Mouse (Mus musculus) right cerebral cortex, postnatal 14 days (tissue): ENCODE results near the gene Chtop.

Experiments used
- DNase-seq: peaks from one replicate; pipeline ENCODE4 v3.0.0; 2022

Gene Chtop

DNA sequence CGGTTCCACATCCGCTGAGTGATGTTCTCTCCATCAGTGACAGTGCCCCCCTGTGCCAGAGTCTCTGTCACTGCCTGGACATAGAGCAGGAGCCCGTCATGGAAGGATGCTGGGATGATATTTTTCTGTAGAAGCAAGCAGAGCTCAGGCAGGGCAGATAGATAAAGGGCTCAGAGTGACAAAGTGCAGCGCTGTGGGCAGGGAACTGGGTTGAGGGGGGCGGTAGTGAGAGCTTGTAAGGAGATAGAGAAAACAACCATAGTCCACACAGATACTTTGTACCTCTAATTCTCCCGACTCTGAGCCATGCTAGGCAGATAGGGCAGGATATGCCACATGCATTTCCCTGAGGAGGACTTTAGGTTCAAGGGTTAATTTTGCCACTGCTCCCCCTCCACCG, 46.7 kb downstream of the Chtop start:
- DNase-seq: no peak

- no peak for DNase-seq
Observed at GRCm38 (mm10) chr3:90461935-90462334, 47.4 kb downstream of the Chtop start.

DNA sequence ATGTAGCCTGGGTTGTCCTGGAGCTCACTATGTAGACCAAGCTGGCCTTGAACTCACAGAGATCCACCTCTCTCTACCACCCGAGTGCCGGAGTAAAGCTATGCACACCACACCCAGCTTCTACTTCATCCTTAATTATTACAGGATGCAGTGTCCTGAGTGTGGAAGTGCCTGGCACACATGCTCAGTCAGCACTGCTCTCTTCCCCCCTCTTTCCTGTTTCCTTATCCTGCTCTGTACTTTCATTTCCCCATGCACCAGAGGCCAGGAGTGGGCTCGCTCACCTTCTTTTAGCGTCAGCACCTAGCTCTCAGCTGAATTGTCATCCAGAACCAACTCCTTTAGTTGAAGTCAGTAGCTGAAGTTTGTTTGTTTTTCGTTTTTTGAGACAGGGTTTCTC, 49.0 kb downstream of the Chtop start:
- no peak for DNase-seq

GRCm38 (mm10) chr3:90459727-90460126, 49.6 kb downstream of the Chtop start:
- DNase-seq: no peak

GRCm38 (mm10) chr3:90454931-90455330, 54.4 kb downstream of the Chtop start:
- no peak for DNase-seq

GRCm38 (mm10) chr3:90451396-90452095, 57.8 kb downstream of the Chtop start:
- no peak for DNase-seq

GRCm38 (mm10) chr3:90450874-90451273, 58.4 kb downstream of the Chtop start:
- no peak for DNase-seq
